Mouse (Mus musculus) megakaryocyte, embryonic 14.5 days (primary cell): ENCODE results near the gene Sh3d21. TPM values are rescaled to one million over a fixed set of nuclear protein-coding genes. Genes with fewer than 3 reads are reported as not detected.

Experiments used
- H3K27me3 ChIP-seq: replicated peaks from 2 replicates; pipeline ENCODE3; 2012; ENCODE audit warnings: inconsistent platforms
- H3K36me3 ChIP-seq: replicated peaks from 2 replicates; pipeline ENCODE3; 2012; ENCODE audit warnings: low read length, inconsistent platforms, mixed read lengths
- H3K4me1 ChIP-seq: 2 replicates; pipeline ENCODE4 v1.6.1; 2012; ENCODE audit warnings: inconsistent platforms
- H3K4me3 ChIP-seq: replicated peaks from 2 replicates; pipeline ENCODE3; 2012; ENCODE audit warnings: moderate library complexity, mild to moderate bottlenecking, inconsistent platforms
- H3K9me3 ChIP-seq: 2 replicates; pipeline ENCODE4 v1.6.1; 2012; ENCODE audit warnings: inconsistent platforms
- FLI1 ChIP-seq: IDR thresholded peaks from 2 replicates; pipeline ENCODE4 v1.6.1; 2012; ENCODE audit warnings: low read length, inconsistent platforms, mixed read lengths
- GATA1 ChIP-seq: IDR thresholded peaks from 3 replicates; pipeline ENCODE4 v1.6.1; 2012; ENCODE audit warnings: mixed read lengths, low read length, inconsistent platforms, borderline replicate concordance
- polyA plus RNA-seq: library from polyadenylated mRNA; stranded (reverse); fragments of >175 nt; gene quantifications from 2 replicates; pipeline ENCODE4 v1.2.3, GENCODE M21; 2012; ENCODE audit warnings: low replicate concordance; ENCODE audit not compliant: insufficient read depth

Gene Sh3d21
- polyA plus RNA-seq, 1 experiment: 0.16 TPM

DNA sequence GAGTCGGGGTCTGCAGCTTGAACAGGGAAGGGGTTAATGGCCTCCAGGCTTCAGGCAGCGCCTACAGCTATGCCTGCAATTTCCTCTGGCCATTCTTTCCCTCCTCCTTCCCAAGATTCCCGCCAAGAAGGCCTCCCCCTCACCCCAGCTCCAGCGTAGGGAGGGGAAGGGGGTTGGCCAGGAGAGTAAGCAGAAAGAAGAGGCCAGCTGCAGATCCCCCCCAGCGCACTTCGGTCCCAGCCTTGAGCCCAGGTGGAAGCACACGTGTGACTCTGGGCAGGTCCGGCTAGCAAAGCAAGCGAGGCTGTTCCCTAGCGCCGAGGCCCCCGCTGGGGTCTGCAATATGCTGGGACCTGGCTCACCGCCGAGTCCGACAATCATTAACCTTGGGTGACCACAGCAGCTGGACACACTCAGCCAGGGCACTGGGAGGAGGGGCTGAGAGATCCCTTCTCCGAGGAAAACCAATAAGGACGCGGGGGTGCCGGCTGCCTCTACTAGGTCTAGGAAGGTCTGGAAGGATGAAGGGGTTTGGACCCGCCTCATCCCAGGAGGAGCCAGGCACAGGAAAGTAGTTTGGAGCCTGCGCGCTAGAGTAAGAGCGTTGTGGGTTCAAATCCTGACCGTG lies 15.6 kb downstream of the Sh3d21 start, which contains the start of gene Eva1b:
Gene Eva1b, plus strand, starts transcription at position 212 of the 628 bp plus-strand sequence.
- Histone ChIP-seq H3K9me3 (peaks cover 11% of the 10 kb centered on the region), H3K27me3 (peaks cover 20% of the 10 kb centered on the region)
- TF ChIP-seq GATA1: no peak

DNA sequence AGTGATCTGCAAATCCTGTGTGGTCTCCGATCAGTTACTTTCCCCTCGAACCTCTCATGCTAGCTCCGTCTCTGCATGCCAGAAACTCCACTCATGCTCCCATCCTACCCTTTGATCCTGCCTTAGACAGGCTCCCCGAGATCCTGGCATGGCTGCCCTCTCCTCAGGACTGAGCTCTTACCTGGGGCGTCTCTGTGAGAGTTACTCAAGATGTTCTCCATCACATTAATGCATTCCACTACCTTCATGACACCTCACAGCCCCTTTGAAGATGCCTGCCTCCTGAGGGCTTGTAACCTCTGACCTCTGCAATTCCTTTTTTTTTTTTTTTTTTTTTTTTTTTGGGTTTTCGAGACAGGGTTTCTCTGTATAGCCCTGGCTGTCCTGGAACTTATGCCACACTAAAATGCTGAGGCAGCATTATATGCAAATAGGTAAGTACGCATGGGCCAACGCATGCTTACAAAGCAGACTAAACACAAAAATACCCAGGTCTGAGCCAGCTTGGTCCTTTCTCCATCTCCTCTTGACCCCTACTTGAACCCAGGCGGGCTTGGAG lies 16.2 kb downstream of the Sh3d21 start:
- TF ChIP-seq GATA1: no peak
- TF ChIP-seq FLI1: no peak
- Histone ChIP-seq H3K4me3 (no peak overlapping the region), H3K27me3 (peaks cover 20% of the 10 kb centered on the region), H3K9me3 (peaks cover 11% of the 10 kb centered on the region), H3K36me3 (peaks cover 49% of the 10 kb centered on the region), H3K4me1 (peaks cover 35% of the 10 kb centered on the region)

More for the DNA sequence above, 15.6 kb downstream of the Sh3d21 start, which contains the start of gene Eva1b:
- H3K4me3 ChIP-seq: peak within 1 kb of the TSS; percentile 92
- peaks cover 35% of the 10 kb centered on the region for H3K4me1 ChIP-seq
- H3K36me3 ChIP-seq: peaks cover 46% of the 10 kb centered on the region

DNA sequence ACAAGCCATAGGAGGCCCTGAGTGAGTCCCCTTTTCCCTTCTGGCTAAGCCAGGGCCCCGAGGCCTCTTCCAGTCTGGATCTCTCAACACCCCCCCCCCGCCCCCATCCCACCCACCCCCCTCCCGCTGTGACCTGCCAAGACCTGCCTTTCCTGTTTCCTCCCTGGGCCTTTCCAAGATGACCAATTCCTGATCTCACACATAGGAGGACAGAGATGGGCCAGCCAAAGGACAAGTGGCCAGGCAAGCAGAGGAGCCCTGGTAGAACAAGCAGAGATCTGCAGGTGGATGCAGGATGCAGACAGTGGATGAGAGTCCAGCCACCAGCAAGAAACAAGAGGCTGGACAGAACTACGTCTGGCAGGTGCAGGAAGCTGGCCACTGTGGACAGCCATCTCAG lies 17.9 kb downstream of the Sh3d21 start:
- Histone ChIP-seq H3K4me3 (no peak overlapping the region), H3K27me3 (peaks cover 20% of the 10 kb centered on the region), H3K9me3 (peaks cover 11% of the 10 kb centered on the region), H3K4me1 (peaks cover 38% of the 10 kb centered on the region), H3K36me3 (peaks cover 48% of the 10 kb centered on the region)
- no peak for TF ChIP-seq FLI1
- TF ChIP-seq GATA1: no peak

DNA sequence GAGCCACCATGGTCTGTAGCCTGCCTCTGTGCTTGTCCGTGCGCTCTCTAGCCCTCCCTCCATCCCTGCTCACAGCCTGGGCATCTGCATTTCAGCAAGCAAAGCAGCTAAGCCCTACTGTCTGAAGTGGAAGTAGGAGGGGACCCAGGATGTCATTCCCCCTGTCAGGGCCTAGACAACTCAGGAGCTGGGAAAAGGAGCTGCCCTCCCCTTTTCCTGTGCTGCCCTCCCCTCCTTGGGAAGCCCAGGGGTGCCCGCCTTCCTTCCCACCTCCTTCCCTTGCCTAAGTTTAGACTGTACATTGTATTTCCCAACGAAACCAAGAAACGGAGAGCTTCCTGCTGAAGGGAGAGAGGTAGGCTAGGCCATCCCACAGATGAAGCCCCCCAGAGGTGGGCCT lies 22.3 kb downstream of the Sh3d21 start:
- Histone ChIP-seq H3K36me3 (peaks cover 79% of the 10 kb centered on the region), H3K4me1 (peaks cover 33% of the 10 kb centered on the region), H3K4me3 (no peak overlapping the region), H3K9me3 (peaks cover 11% of the 10 kb centered on the region), H3K27me3 (no peaks in the 10 kb centered on the region)
- no peak for TF ChIP-seq FLI1
- no peak for TF ChIP-seq GATA1

DNA sequence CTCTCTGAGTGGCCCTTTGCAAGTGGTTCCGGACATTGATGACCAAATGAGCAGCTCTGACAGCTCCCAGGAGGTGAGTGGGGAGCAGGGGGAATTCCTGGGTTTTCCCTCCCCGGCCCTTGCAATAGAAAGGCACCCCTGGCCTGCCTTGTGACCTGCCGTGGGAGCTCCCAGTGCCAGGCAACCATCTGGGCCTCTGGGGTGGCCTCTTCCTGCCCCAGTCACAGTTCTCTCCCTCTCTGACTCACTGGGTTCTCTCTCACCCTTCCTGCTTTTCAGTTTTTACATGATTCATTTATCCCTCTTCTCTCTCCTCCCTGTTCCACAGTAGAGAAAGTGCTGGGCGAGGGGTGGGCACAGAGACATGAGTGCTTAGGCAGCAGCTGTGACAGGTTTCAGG lies 25.5 kb downstream of the Sh3d21 start:
- H3K36me3 ChIP-seq: peaks cover 99% of the 10 kb centered on the region
- H3K4me3 ChIP-seq: no peak overlapping the region
- TF ChIP-seq FLI1 (no peak), GATA1 (no peak)
- no peaks in the 10 kb centered on the region for H3K27me3 ChIP-seq
- peaks cover 55% of the 10 kb centered on the region for H3K4me1 ChIP-seq
- no peaks in the 10 kb centered on the region for H3K9me3 ChIP-seq

DNA sequence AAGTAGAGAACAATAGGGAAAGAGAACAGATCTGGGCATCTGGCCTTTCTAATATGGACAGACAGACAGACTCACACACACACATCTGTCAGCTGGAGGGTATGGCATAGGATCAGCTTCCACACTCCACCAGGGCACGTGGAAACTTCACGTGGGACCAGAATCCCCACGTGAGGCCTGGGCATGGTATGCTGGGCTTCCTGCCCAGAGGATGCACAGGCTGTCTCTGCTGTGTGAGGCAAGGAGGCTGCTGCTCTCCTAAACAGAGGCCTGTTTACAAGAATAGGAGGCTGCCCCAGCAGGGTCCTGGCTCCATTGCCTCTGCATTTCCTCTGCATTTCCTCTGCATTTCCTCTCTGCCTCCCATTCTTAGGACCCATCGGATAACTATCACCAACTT lies 28.7 kb downstream of the Sh3d21 start:
- H3K4me1 ChIP-seq: peaks cover 73% of the 10 kb centered on the region
- TF ChIP-seq GATA1 (no peak), FLI1 (no peak)
- H3K27me3 ChIP-seq: no peaks in the 10 kb centered on the region
- H3K4me3 ChIP-seq: no peak overlapping the region
- H3K9me3 ChIP-seq: no peaks in the 10 kb centered on the region
- peaks cover 99% of the 10 kb centered on the region for H3K36me3 ChIP-seq

DNA sequence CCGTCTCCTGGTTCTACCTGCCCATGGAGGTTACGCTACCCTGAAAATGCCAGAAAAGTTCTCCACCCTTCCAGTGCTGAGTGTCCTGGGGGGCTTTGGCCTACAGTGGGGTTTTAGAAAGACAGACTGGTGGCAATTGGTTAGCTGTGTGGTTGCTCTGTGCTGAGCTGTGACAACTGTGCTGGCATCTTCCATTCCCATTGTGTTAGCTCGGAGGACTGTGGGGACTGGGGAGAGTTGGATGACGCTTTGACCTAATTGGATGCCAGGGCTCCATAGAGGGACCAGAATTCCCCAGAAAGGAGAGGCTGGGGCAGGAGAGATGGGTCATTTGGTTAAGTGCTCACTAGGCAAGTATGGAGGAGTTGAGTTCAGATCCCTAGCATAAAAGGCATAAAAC lies 29.1 kb downstream of the Sh3d21 start:
- TF ChIP-seq FLI1: no peak
- no peak for TF ChIP-seq GATA1
- Histone ChIP-seq H3K27me3 (no peaks in the 10 kb centered on the region), H3K4me1 (peaks cover 77% of the 10 kb centered on the region), H3K36me3 (peaks cover 99% of the 10 kb centered on the region), H3K4me3 (no peak overlapping the region), H3K9me3 (no peaks in the 10 kb centered on the region)

DNA sequence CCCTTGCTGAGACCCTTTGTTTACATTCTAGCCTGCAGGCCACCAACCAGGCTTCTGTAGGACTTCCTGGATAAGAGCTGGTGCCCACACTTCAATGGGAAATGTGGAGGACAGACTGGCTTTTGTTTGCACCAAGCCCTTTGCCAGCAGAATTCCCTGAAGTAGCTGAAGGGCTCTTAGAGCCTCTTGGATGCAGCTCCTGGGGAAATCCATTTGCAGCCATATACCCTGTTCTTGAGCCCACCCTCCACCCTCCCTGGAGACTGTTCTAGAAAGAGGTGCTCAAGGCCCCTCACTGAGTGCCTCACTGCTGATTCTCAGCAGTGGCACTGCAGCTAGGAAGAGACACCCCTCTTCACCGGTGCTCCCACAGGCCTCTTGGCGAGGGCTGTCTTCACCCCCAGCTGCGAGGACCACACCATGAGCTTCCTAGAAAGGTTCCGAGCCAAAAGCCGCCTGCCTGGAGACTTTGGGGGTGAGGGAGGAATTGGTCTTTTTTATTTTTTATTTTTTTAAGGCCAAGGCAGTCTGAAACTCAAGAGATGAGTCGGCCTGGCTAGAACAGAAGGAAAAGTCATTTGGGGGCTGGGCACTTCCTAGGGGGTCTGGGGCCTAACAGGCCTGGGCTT lies 30.5 kb downstream of the Sh3d21 start:
- H3K4me3 ChIP-seq: no peak overlapping the region
- TF ChIP-seq FLI1 (no peak), GATA1 (no peak)
- peaks cover 75% of the 10 kb centered on the region for H3K4me1 ChIP-seq
- H3K27me3 ChIP-seq: no peaks in the 10 kb centered on the region
- H3K36me3 ChIP-seq: peaks cover 99% of the 10 kb centered on the region
- no peaks in the 10 kb centered on the region for H3K9me3 ChIP-seq

DNA sequence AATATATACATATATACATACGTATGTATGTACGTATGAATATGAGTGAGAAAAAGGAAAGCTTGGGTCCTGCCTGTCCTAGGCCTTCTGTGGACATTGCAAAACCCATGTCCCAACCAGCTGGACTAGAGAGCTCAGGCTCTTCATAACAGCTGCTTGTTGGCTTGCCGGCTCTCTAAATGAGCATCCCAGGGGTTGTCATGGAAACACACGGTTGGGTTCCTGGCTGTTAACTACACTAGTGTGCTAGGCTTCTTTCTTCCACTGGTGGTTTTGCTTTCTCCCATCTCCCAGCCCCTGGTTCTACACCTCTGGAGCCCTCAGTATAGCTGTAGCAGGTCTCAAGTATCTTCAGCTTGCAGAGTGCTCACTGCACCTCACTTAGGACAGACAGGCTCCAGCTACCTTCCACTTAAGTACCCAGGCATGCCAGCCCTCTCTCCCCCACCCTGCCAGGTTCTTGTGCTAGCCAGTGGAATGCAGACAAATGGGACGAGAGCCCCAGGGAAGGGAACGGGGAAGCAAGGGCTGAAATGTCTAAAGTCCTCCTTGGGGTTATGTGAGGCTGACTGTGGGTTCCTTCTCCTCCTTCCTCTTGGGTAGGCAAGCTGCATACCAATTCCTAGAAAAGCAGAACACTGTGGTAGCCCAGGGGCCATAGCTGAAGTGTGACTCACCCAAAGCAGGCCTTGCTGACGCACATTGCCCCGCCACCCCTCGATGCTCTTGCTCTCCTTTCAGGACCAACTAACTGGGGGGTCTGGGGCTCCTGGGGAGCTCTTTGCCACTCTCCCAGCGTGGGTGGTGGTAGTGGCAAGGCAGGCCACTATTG lies 31.8 kb downstream of the Sh3d21 start:
- H3K27me3 ChIP-seq: no peaks in the 10 kb centered on the region
- H3K36me3 ChIP-seq: peaks cover 98% of the 10 kb centered on the region
- H3K4me1 ChIP-seq: peaks cover 66% of the 10 kb centered on the region
- H3K9me3 ChIP-seq: no peaks in the 10 kb centered on the region
- peak overlapping the region; percentile 62 for H3K4me3 ChIP-seq
- TF ChIP-seq GATA1 (no peak), FLI1 (no peak)

DNA sequence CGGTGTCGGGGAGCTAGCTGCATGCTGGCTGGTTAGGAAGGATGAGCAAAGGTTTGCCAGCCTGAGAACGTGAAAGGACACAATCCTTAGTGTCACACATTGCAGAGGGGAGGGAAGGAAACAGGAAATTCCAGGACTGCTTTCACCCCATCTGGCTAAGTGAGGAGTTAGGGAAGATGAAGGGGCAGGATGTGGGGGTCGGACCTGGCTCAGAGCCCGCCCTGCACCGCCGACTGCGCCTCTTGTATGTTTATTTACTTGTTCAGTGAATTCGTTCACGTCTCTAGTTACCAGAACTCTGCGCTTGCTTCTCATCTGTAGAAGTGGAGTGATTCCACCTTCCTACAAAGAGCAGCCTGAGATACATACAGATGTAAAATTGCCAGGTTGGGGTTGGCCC lies 32.8 kb downstream of the Sh3d21 start:
- H3K4me1 ChIP-seq: peaks cover 67% of the 10 kb centered on the region
- H3K9me3 ChIP-seq: no peaks in the 10 kb centered on the region
- TF ChIP-seq FLI1: no peak
- peaks cover 98% of the 10 kb centered on the region for H3K36me3 ChIP-seq
- no peak overlapping the region for H3K4me3 ChIP-seq
- no peaks in the 10 kb centered on the region for H3K27me3 ChIP-seq
